Mouse (Mus musculus): Measurements from ENCODE around the gene Gm10097.

- TF ChIP-seq CTCF (IDR thresholded peaks at IDR 0.05; ENCODE audit: low read depth, low read length) (no peak), POLR2A (IDR thresholded peaks at IDR 0.05; ENCODE audit: extremely low read depth, insufficient read depth, low read length) (no peak)
Measured at GRCm38 (mm10) chr10:5116720-5117119, 47.7 kb downstream of the Gm10097 start.

All from liver, adult 2 months (tissue).